Mouse (Mus musculus) left cerebral cortex, adult 2 months (tissue): ENCODE measurements around the gene Egflam. TPM values are rescaled to one million over a fixed set of nuclear protein-coding genes. Genes with fewer than 3 reads are reported as not detected.

Experiments
- DNase-seq, 2 experiments: peaks; one replicate each; pipeline ENCODE4 v3.0.0; 2021 to 2022; ENCODE audit warnings: low spot score in 2 of 2, mixed read lengths in 1 of 2; ENCODE audit errors: extremely low spot score in 1 of 2
- H3K27ac ChIP-seq: fragments of 200-600 bp; 2 replicates; pipeline ENCODE4 v1.8.1; 2022
- H3K4me3 ChIP-seq: fragments of 200-600 bp; 2 replicates; pipeline ENCODE4 v1.8.1; 2022
- CTCF ChIP-seq: fragments of 200-600 bp; IDR thresholded peaks from 2 replicates; pipeline ENCODE4 v1.8.1; 2022; ENCODE audit warnings: antibody characterized with exemption, mild to moderate bottlenecking, moderate library complexity
- intact Hi-C: fragments of 180-260 bp; cut with DNase I; formaldehyde crosslinking; loops from one replicate; pipeline ENCODE4 v1.15.1; 2025
- total RNA-seq, 2 experiments: library from RNA; stranded (reverse); gene quantifications; 2 replicates each; pipeline ENCODE4 v1.2.3; 2021

Egflam gene
- total RNA-seq, 2 experiments from 2014 or later, result 4.7 to 5.6 TPM

DNA sequence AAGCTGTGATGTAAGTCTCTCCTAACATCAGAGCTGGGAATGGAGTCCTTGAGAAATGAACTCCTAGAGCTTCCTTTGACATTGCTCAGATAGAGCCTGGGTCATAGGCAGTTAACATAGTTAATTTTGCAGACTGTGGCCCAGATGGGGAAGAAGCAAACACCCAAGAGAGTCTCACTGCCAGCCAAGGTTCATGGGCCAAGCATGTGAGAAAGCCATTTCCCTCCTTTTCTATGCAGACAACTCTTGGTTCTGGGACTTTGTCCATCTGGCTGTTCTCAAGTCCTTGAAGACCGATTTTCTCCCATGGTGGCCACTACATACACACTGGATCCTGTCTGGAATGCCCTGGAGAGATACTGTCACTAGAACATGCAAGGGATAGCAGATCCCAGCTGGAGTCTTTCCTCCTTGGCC is 45.6 kb downstream of the Egflam start:
- no peak overlapping the region for H3K27ac ChIP-seq
- no peak for DNase-seq
- H3K4me3 ChIP-seq, result no peak overlapping the region
- TF ChIP-seq CTCF, result no peak
- intact Hi-C loops, result no loop called here

DNA sequence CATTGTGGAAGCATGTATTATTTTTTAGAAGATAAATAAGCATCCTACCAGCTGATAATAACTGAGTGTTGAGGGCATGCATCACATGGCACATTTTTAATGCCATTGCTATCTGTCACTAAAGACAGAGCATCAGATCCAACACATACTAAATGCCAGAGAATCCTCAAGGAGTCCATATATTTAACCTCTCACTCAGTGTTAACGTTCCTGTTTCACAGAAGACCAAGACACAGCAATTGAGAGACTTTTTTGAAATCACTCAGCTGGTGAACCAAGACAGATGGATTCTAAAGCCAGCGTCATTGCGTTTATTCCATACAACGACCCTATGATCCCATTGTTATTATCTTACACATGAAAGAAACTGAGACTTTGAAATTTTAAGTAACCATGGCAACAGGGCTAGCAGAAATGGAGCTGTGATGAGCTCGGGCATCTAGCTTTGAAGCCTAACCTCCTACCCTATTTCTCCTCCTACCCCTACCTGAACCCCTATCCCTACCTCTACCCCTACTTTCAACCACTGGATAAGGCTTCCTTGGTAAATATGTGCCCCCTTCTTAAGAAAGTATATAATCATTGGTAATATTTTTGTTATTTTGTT is 57.4 kb downstream of the Egflam start:
- intact Hi-C loops, result no loop called here
- no peak for TF ChIP-seq CTCF
- DNase-seq, result no peak
- Histone ChIP-seq H3K4me3 (no peak overlapping the region), H3K27ac (no peak overlapping the region)

DNA sequence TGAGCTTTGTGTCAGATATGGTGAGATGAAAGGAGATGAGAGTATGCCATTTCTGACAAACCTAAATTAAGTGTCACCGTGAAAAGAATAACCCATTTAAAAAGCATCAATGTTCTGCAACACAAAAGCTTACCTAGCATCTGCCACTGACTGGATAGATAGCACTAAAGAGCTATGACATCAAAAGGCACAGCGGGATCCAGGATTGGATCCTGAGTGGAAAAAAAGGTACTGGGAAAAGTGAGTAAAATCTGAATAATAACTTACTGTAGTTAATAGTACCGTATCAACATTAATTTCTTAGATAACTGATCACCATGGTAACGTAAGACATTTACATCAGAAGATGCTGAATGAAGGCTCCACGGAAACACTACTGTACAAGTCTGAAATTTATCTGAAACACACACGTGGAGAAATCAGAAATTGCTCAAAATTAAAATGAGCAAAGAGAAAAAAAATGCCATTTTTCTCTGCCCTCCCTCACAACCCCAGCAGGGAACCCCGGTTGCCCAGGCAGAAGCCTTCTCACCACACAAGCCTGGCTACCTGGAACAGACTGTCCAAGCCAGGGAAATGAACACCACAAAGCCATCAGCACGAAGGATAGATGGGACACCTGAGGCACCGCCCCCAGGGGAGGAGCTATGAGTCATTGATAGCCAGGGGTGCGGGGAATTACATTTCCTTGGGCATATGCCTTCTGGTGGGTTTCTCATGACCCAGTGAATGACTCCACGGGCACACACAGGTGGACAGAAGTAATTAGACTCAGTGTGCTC is 63.5 kb downstream of the Egflam start:
- Histone ChIP-seq H3K4me3 (no peak overlapping the region), H3K27ac (no peak overlapping the region)
- DNase-seq, result no peak
- TF ChIP-seq CTCF, result no peak
- intact Hi-C loops, result no loop called here

DNA sequence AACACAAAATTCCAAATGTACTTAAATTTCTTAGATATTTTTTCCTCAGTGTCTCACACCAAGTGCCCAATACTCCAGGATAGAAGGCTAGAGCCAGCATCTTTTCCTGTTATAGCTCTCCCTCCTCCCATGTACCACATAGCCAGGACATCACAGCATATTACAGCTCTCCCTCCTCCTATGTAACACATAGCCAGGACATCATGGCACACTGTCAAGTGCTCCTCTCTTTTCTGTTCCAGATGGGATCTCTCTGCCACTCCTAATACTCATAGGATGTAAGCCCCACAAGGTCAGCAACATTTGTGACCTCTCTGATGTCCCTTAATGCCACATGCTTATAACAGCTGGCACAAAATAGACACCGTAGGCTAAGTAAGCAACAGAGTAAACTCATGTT is 65.3 kb downstream of the Egflam start:
- no peak for TF ChIP-seq CTCF
- Histone ChIP-seq H3K4me3 (no peak overlapping the region), H3K27ac (no peak overlapping the region)
- no peak for DNase-seq
- intact Hi-C loops, result no loop called here

DNA sequence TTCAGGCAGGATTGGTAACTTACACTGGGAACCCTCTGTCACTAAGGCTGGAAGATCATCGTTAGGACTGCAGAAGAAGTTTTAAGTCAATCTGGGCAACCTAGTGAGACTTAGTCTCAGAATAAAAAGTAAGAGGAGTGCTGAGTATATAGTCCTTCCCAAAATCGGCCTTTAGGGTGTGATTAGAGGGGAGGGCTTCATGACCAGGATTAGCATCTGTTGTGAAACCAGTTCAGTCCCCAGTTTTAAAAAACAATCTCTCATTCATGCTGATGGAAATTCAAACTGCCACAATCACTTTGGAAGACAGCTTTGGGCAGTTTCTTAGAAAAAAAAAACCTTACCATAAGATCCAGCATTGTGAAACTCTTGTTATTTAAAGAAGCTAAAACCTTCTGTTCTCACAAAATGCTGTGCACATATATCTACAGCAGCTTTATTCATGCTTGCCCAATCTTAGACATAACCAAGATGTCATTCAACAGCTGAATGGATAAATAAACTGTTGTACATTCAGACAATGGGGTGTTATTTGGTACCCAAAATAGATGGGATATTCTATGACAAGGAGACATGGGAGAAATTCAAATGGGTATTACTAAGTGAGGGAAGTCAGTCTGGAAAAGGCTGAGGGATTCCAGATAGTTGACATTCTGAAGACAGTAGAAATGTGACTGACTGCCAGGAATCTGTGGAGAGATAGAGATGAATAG is 75.4 kb downstream of the Egflam start:
- H3K4me3 ChIP-seq, result no peak overlapping the region
- DNase-seq, result no peak
- intact Hi-C loops, result no loop called here
- TF ChIP-seq CTCF, result no peak
- no peak overlapping the region for H3K27ac ChIP-seq

DNA sequence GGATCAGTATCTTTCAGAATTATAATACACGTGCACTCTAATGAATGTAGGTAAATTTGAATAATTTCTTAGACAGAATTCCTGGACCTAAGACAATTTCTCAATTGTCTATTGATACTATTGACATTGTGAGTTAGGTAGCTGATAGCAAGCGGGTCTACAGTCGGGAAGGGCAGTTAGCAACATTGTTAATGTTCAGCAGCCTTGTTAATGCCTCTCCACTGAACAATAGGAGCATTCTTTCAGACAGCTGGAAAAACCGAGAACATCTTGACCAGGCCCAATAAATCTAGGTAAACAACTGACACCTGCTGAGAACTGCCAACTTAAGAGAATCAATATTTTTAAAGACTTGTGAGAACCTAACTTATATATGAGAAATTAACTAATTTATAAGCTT is 77.3 kb downstream of the Egflam start:
- TF ChIP-seq CTCF, result no peak
- DNase-seq, result no peak
- Histone ChIP-seq H3K4me3 (no peak overlapping the region), H3K27ac (no peak overlapping the region)
- intact Hi-C loops, result no loop called here

DNA sequence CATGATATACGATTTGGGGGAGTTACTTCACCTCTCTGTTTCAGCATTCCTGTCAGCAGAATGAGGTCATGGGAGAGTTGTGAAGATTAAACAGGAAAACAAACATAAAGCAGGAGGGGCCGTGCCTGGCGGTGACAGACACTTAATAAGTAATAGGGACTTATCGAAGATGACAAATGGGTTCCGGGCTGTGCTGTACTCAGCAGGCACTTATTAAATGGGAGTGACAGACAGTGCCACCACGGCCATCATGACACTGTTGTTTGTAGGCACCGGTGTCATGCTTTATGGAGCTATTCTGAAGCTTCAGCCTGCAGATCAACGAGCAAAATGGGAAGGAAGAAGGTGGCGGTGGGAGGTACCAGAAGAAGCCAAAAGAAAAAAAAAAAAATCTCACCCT is 82.7 kb downstream of the Egflam start:
- no peak for DNase-seq
- no peak for TF ChIP-seq CTCF
- intact Hi-C loops, result no loop called here
- Histone ChIP-seq H3K27ac (no peak overlapping the region), H3K4me3 (no peak overlapping the region)

DNA sequence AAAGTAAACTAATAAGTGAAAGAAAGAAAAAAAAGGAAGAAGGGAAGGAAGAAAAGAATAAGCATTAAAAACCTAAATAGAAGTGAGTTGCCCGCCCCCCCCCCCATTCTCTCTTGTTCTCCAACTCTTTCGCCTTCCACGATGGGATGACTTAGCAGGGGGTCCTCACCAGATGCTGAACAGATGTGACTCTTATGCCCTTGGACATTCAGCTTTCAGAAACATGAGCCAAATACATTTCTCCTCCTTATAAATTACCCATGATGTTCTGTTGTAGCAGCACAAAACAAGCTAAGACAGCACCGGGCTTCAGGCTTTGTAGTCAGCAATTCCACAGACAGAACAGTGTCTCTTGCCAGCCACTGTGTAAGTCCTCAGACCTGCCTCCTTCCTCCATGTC is 89.5 kb downstream of the Egflam start:
- H3K4me3 ChIP-seq, result no peak overlapping the region
- intact Hi-C loops, result no loop called here
- H3K27ac ChIP-seq, result no peak overlapping the region
- TF ChIP-seq CTCF, result no peak
- DNase-seq, result no peak

DNA sequence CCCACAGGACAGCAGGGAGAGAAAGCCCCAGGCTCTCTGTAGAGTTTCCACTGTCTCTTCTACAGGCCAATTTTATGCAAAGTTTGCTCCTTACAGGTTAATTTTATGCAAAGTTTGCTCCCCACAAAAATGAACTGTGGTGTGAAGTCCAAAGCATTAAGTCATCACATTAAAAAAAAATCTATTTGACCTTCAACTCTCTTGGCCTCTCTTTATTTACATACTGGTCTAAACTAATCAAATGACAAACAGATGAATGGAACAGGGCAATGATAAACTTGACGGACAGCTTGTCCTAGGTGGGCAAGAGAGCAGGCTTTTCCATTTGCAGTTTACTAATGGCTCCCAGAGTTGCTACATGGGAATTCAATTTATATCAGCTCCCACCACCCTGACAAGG is 98.3 kb downstream of the Egflam start:
- no peak for TF ChIP-seq CTCF
- intact Hi-C loops, result loop anchor here (5.0 kb wide), 1 partner anchor 82 kb away; no protein-coding TSS in a partner anchor
- Histone ChIP-seq H3K4me3 (no peak overlapping the region), H3K27ac (no peak overlapping the region)
- no peak for DNase-seq

DNA sequence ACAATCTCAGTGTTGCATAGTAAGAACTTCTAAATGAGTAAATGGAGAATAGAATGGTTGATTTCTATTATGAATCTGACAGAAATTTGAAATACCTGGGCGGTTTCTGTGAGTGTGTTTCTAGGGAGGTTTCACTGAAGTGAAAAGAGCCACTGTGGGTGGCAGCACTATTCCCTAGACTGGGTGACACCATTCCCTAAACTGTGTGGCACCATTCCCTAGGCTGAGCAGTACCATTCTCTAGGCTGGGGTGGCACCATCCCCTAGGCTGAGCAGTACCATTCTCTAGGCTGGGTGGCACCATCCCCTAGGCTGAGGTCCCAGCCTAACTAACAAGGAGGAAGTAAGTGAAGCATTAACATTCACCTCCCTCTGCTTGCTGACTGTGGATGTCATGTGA is 103.0 kb downstream of the Egflam start:
- no peak for TF ChIP-seq CTCF
- H3K4me3 ChIP-seq, result no peak overlapping the region
- no peak for DNase-seq
- intact Hi-C loops, result no loop called here
- H3K27ac ChIP-seq, result no peak overlapping the region

DNA sequence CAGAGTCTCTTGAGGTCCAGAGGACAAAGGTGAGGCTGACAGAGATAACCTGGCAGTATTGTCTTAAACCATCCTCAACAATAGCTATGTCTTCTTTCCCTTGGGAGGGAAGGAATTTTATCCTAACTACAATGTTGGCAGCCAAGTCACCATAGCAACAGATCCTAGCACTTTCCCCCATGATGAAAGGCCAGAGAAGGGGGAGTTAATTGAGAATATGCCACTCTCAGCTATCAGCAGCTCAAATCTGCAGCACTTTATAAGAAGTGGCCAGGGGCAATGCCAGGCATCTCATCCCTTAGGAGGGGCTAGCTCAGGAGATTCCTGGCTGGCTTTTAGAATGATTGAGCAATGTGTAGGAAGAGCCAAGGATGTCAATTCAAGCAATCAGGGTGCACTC is 105.3 kb downstream of the Egflam start:
- H3K4me3 ChIP-seq, result no peak overlapping the region
- TF ChIP-seq CTCF, result no peak
- no peak overlapping the region for H3K27ac ChIP-seq
- intact Hi-C loops, result no loop called here
- no peak for DNase-seq

DNA sequence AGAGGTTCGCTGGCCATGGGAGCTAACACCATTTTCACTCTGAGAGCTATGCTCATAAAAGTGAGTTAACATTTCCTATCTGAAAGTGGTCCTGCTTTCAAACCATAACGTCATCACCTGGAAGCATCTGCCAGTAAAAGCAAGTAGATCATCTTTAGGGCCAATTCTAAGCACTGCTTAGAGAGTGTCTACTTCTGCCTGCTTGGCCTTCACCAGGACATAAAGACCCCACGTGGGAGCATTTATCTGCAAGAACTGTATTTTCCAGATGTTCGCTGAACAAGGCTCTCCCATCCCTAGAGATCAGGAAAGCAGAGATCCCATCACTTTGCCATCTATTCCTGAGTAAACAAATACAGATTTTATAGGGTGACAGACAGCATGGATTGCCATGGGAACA is 108.2 kb downstream of the Egflam start:
- no peak for TF ChIP-seq CTCF
- no peak for DNase-seq
- H3K27ac ChIP-seq, result no peak overlapping the region
- intact Hi-C loops, result no loop called here
- H3K4me3 ChIP-seq, result no peak overlapping the region
